Mouse (Mus musculus) E14TG2a.4 (cell line): Measurements from ENCODE around the gene Tlcd1.

ENCODE experiments used
- H3K27me3 ChIP-seq: 2 replicates; pipeline ENCODE4 v1.6.1; 2014; ENCODE audit warnings: low read length, control low read depth; ENCODE audit not compliant: insufficient read depth
- H3K36me3 ChIP-seq: 2 replicates; pipeline ENCODE4 v1.6.1; 2014; ENCODE audit warnings: low read length, control low read depth; ENCODE audit not compliant: insufficient read depth
- H3K4me1 ChIP-seq: replicated peaks from 2 replicates; pipeline ENCODE4 v1.6.1; 2014; ENCODE audit warnings: low read depth, low read length, control low read depth
- H3K4me3 ChIP-seq: replicated peaks from 2 replicates; pipeline ENCODE4 v1.5.1; 2014; ENCODE audit warnings: mild to moderate bottlenecking, low read length
- H3K9me3 ChIP-seq: 2 replicates; pipeline ENCODE4 v1.6.1; 2014; ENCODE audit warnings: low read length, control low read depth
- CTCF ChIP-seq: conservative IDR thresholded peaks from 2 replicates; pipeline ENCODE4 v1.5.1; 2014; ENCODE audit warnings: low read length
- NANOG ChIP-seq: IDR thresholded peaks from 2 replicates; pipeline ENCODE4 v1.6.1; 2014; ENCODE audit warnings: borderline replicate concordance, low read length, mixed read lengths
- POU5F1 ChIP-seq: IDR thresholded peaks from 2 replicates; pipeline ENCODE4 v1.6.1; 2014; ENCODE audit warnings: low read length, borderline replicate concordance

The Tlcd1 gene

DNA sequence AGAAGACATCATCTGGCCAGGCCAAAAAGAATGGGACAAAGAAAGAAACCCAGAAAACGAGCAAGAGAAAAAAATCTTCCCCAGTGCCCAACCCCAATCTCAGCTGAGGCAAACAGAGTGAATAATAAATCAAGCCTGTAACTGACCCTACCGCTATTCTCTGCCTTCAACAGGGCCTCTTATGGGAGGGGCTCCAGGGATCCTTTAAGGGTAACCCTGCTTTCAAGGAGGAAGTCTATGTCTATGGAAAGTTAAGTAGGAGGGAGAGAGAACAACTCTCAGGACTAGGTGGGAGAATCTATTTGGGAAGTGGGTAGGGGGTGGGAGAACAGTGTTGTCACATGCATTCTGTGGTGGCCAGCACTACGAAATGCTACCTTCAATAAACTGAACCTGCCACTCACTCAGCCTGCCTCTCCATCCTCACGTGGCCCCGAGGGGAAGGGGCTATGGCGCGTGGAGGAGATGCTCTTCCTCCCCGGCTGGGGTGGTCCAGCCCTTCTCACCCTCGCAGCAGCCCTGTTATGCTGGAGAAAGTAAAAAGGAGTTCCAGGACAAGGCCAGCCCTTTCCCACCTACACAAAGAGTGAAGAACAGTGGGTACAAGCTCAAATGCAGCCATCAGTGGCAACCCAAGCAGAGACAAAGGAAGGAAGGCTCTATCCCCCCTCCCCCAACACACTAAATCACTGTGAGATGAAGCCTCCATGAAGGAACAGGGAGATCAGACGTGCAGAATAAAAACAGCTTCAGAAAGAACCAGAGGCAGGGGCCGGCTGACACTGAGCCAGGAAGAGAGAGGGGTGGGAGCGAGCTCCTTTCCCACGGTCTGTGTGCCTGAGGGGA, 29.1 kb downstream of the Tlcd1 start:
- peaks cover 87% of the 10 kb centered on the region for H3K36me3 ChIP-seq
- no peak for TF ChIP-seq NANOG
- TF ChIP-seq CTCF: no peak
- no peak for TF ChIP-seq POU5F1

DNA sequence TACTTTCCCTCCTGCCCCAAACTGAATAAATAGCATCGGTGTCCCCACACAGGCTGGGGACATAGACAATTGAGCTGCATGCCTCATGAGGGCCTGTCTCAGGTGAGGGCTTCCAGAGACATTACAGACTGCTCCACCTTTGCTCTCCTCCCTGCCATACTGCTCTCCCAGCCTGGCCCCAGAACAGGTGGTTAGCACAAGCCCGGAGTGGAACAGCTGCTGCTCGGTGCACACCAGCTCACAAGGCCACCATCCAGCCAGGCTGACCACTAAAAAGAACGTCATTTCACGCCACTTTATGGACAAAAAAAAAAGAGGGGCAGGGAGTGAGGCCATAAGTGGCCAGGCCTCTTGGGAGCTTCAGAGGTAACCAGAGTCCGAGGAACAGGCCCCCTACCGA, 30.7 kb downstream of the Tlcd1 start:
- H3K36me3 ChIP-seq: peaks cover 98% of the 10 kb centered on the region
- peaks cover 18% of the 10 kb centered on the region for H3K4me1 ChIP-seq
- H3K9me3 ChIP-seq: no peaks in the 10 kb centered on the region
- H3K27me3 ChIP-seq: no peaks in the 10 kb centered on the region
- H3K4me3 ChIP-seq: no peak overlapping the region
- TF ChIP-seq POU5F1 (no peak), CTCF (no peak), NANOG (no peak)

More for the DNA sequence above, 29.1 kb downstream of the Tlcd1 start:
- H3K9me3 ChIP-seq: no peaks in the 10 kb centered on the region
- H3K4me3 ChIP-seq: no peak overlapping the region
- H3K4me1 ChIP-seq: peaks cover 18% of the 10 kb centered on the region
- no peaks in the 10 kb centered on the region for H3K27me3 ChIP-seq

DNA sequence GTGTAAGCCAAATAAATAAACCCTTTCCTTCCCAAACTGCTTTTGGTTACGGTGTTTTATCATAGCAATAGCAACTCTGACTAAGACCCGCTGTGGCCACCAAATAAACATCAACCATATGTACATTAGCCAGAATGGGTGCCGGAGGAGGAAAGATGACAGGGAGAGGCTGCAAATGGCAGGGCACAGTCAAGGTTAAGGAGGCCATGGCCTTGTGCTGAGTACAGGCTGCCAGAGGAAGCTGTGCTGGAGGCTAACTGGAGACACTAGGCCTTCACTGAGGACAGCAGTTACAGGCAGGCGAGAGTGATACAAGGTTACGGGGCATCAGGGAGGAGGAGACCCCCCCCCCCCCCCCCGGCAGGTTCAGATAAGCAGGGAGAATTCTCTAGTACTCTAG, 33.4 kb downstream of the Tlcd1 start:
- Histone ChIP-seq H3K4me3 (no peak overlapping the region), H3K36me3 (peaks cover 100% of the 10 kb centered on the region), H3K4me1 (peaks cover 14% of the 10 kb centered on the region), H3K9me3 (no peaks in the 10 kb centered on the region), H3K27me3 (no peaks in the 10 kb centered on the region)
- no peak for TF ChIP-seq POU5F1
- TF ChIP-seq CTCF: no peak
- no peak for TF ChIP-seq NANOG

DNA sequence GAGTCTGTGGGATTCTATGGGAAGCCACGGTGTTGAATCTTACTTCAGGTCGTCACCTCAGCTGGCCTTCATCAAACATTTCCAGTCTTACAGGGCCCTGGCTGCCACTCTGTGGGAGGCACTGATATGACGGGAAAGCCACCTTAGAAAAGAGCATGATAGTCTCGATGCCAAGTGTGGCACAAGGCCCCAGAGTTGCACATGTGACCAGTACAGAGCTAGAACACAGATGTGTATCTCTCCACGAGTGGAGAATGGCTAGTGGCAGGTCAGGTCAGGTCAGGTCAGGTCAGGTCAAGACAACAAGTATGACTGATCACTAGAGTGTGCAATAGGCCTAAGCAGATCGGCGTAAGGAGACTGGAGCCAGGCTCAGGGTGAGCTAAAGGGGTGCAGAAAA, 34.1 kb downstream of the Tlcd1 start:
- H3K4me1 ChIP-seq: peaks cover 8% of the 10 kb centered on the region
- H3K27me3 ChIP-seq: no peaks in the 10 kb centered on the region
- no peak overlapping the region for H3K4me3 ChIP-seq
- H3K36me3 ChIP-seq: peaks cover 100% of the 10 kb centered on the region
- no peaks in the 10 kb centered on the region for H3K9me3 ChIP-seq
- TF ChIP-seq POU5F1 (no peak), CTCF (no peak), NANOG (no peak)

DNA sequence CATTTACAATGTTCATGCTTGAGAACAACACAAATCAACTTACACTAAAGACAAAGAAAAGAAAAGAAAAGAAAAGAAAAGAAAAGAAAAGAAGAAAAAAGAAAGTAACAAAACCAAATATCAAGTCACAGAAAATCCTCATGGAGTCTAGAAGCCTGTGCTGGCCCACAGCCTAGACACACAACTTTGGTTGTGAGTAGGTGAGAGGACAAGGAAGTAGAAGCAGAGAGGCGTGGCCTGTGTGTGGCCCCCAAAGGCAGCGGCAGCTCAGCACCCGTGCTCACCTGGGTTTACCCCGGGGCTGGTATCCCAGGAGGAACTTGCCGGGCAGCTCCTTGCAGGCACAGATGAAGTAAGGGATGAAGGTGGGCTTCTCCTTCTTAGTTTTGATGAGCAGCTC, 35.0 kb downstream of the Tlcd1 start:
- H3K36me3 ChIP-seq: peaks cover 100% of the 10 kb centered on the region
- H3K4me3 ChIP-seq: no peak overlapping the region
- no peak for TF ChIP-seq CTCF
- TF ChIP-seq POU5F1: no peak
- TF ChIP-seq NANOG: no peak
- H3K27me3 ChIP-seq: no peaks in the 10 kb centered on the region
- no peaks in the 10 kb centered on the region for H3K9me3 ChIP-seq
- H3K4me1 ChIP-seq: no peaks in the 10 kb centered on the region

DNA sequence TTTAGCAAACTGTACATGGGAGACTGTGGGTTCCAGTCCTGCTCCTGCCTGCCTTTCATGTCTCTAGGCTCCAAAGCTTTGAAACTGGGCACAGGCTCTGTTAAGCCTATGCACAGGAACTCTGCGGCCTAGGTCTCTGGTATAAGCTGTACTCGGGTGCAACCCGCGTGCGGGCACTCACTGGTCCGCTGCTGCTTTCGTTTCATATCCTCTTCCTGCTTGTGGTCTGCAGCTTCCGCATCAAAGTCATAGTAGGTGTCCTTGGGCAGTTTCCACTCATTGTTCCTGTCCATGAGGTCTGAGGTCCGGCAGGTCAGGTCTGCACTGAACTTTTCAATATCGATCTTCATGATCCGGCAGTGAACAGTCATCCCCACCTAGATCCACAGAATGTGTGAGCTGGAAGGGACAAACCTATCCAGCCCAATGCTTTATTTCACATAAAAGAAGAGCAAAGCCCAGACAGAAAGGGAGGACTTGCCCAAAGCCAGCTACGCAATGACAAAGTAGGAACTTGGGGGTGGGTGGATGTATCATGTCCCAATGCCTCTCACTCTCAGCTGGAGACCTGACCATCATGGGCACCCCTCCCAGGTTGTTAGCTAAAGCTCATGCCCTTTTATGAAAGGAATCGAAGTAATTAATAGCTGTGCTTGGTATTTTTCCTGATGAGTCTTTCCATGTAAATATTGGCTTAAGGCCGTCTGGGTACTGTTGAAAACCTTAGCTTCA, 36.7 kb downstream of the Tlcd1 start:
- no peak for TF ChIP-seq NANOG
- no peak for TF ChIP-seq CTCF
- TF ChIP-seq POU5F1: no peak
- H3K4me1 ChIP-seq: no peaks in the 10 kb centered on the region
- peaks cover 100% of the 10 kb centered on the region for H3K36me3 ChIP-seq
- H3K27me3 ChIP-seq: no peaks in the 10 kb centered on the region
- no peaks in the 10 kb centered on the region for H3K9me3 ChIP-seq
- H3K4me3 ChIP-seq: no peak overlapping the region

DNA sequence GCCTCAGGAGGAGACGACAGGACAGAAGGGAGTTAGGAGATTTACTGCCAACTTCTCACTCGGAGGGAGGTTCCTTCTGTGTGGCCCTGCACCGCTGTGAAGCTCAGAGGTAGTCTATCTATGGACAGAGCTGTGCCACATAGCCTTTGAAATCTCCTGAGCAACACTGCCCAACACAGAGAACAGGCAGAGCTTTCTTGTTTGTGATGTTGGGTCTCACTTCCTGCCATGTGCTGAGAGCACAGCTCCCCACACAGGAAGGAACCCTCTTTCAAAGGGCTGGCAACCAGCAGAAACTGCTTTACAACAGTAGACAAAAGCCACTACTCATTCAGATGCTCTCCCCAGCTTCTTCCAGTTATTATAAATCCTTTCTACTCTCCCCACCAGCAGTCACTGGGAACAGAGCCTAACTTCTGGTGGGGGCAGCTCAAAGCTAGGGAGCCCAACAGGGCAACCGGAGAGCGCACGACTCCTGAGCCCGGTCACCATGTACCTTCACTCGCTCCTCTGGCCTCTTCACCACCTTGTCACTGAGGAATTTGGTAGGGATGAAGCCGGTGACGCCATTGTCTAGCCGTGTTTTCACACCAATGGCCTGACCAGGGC, 39.3 kb downstream of the Tlcd1 start:
- no peaks in the 10 kb centered on the region for H3K27me3 ChIP-seq
- H3K4me1 ChIP-seq: no peaks in the 10 kb centered on the region
- peaks cover 100% of the 10 kb centered on the region for H3K36me3 ChIP-seq
- no peaks in the 10 kb centered on the region for H3K9me3 ChIP-seq
- TF ChIP-seq POU5F1 (no peak), CTCF (no peak), NANOG (no peak)
- no peak overlapping the region for H3K4me3 ChIP-seq

DNA sequence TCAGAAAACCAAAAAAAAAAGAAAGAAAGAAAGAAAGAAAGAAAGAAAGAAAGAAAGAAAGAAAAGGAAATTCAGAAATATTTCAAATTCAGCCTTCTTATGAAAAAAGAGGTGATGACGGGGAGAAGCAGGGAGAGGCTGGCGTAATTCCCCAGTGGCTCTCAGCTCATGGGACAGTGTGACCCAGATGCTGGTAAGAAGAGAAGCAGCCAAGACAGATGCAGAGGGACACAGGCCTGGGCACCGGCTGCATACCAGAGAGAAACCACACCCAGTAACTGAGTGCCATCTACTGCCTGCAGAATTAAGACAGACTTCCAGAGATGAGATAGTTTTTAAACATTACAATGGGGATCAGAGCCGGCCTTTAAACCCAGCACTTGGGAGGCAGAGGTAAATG, 47.1 kb downstream of the Tlcd1 start:
- Histone ChIP-seq H3K36me3 (peaks cover 100% of the 10 kb centered on the region), H3K9me3 (no peaks in the 10 kb centered on the region), H3K27me3 (no peaks in the 10 kb centered on the region), H3K4me3 (no peak overlapping the region), H3K4me1 (no peaks in the 10 kb centered on the region)
- TF ChIP-seq NANOG (no peak), CTCF (no peak), POU5F1 (no peak)
